Mouse (Mus musculus): ENCODE data around the gene Clec3b.

Gene Clec3b

GRCm38 (mm10) chr9:123150241-123151020 is at the start of gene Clec3b:
Clec3b (plus strand) TSS chr9:123150946.
- DNase-seq (ENCODE audit: low spot score in 2 of 2), result peak; percentile 76 to 81

GRCm38 (mm10) chr9:123103425-123103824 is 47.3 kb upstream of the Clec3b start:
- DNase-seq (ENCODE audit: low spot score in 2 of 2), result no peak

- no peak for DNase-seq (ENCODE audit: low spot score in 2 of 2)
Measured at GRCm38 (mm10) chr9:123104362-123104761, 46.4 kb upstream of the Clec3b start.

GRCm38 (mm10) chr9:123107186-123107585 is 43.6 kb upstream of the Clec3b start:
- no peak for DNase-seq (ENCODE audit: low spot score in 2 of 2)

GRCm38 (mm10) chr9:123109188-123109587 is 41.6 kb upstream of the Clec3b start:
- no peak for DNase-seq (ENCODE audit: low spot score in 2 of 2)

GRCm38 (mm10) chr9:123111751-123112221 is 39.0 kb upstream of the Clec3b start:
- DNase-seq (ENCODE audit: low spot score in 2 of 2), result no peak

- peak; percentile 86 to 89 for DNase-seq (ENCODE audit: low spot score in 2 of 2)
Measured at GRCm38 (mm10) chr9:123112805-123113521, 37.8 kb upstream of the Clec3b start, which contains the start of the genes Zdhhc3 and Exosc7. Zdhhc3 (minus strand) TSS chr9:123113205. Exosc7 (plus strand) TSS chr9:123113215.

GRCm38 (mm10) chr9:123113931-123114330 is 36.8 kb upstream of the Clec3b start:
- DNase-seq (ENCODE audit: low spot score in 2 of 2), result no peak

- no peak for DNase-seq (ENCODE audit: low spot score in 2 of 2)
Measured at GRCm38 (mm10) chr9:123115566-123115965, 35.2 kb upstream of the Clec3b start.

GRCm38 (mm10) chr9:123123017-123123416 is 27.7 kb upstream of the Clec3b start:
- DNase-seq (ENCODE audit: low spot score in 2 of 2), result no peak

- peak; percentile 11 to 23 for DNase-seq (ENCODE audit: low spot score in 2 of 2)
Measured at GRCm38 (mm10) chr9:123123571-123124412, 27.0 kb upstream of the Clec3b start.

- DNase-seq (ENCODE audit: low spot score in 2 of 2), result no peak
Measured at GRCm38 (mm10) chr9:123124413-123124981, 26.2 kb upstream of the Clec3b start.

- DNase-seq (ENCODE audit: low spot score in 2 of 2), result no peak
Measured at GRCm38 (mm10) chr9:123127663-123128062, 23.1 kb upstream of the Clec3b start.

- no peak for DNase-seq (ENCODE audit: low spot score in 2 of 2)
Measured at GRCm38 (mm10) chr9:123132994-123133393, 17.8 kb upstream of the Clec3b start.

- peak in 1 of 2 experiments; percentile 52 for DNase-seq (ENCODE audit: low spot score in 2 of 2)
Measured at GRCm38 (mm10) chr9:123136953-123137682, 13.6 kb upstream of the Clec3b start.

- DNase-seq (ENCODE audit: low spot score in 2 of 2), result peak; percentile 86
Measured at GRCm38 (mm10) chr9:123138891-123139474, 11.8 kb upstream of the Clec3b start.

GRCm38 (mm10) chr9:123139887-123140614 is 10.7 kb upstream of the Clec3b start:
- DNase-seq (ENCODE audit: low spot score in 2 of 2), result no peak

- DNase-seq (ENCODE audit: low spot score in 2 of 2), result peak; percentile 85 to 91
Measured at GRCm38 (mm10) chr9:123148430-123148829, 2.3 kb upstream of the Clec3b start.

GRCm38 (mm10) chr9:123151561-123151960 is 815 bp downstream of the Clec3b start:
- DNase-seq (ENCODE audit: low spot score in 2 of 2), result peak in 1 of 2 experiments; percentile 34

GRCm38 (mm10) chr9:123152026-123152425 is 1.3 kb downstream of the Clec3b start:
- no peak for DNase-seq (ENCODE audit: low spot score in 2 of 2)
